Mouse (Mus musculus): ENCODE measurements at regions not wholly inside any gene's neighbourhood (a gene's known extent, or its start where the extent isn't known, plus 50 kb on each side); places are given as distances from the start of the nearest gene placed in this dataset.

GRCm38 (mm10) chr1:55886383-55887070 is 480.8 kb downstream of the Plcl1 start:
- TF ChIP-seq POLR2A (IDR thresholded peaks at IDR 0.05; ENCODE audit: low read depth, low read length) (no peak), CTCF (IDR thresholded peaks at IDR 0.05; ENCODE audit: borderline replicate concordance, insufficient read depth, low read length) (no peak)
- Histone ChIP-seq H3K4me3 (ENCODE audit: insufficient read depth, low read length) (no peak overlapping the region), H3K27ac (ENCODE audit: insufficient read depth, low read length) (no peak overlapping the region), H3K4me1 (ENCODE audit: control insufficient read depth, insufficient read depth, low read length) (no peaks in the 10 kb centered on the region)

GRCm38 (mm10) chr1:55887386-55887785 is 481.7 kb downstream of the Plcl1 start:
- TF ChIP-seq POLR2A (IDR thresholded peaks at IDR 0.05; ENCODE audit: low read depth, low read length) (no peak), CTCF (IDR thresholded peaks at IDR 0.05; ENCODE audit: borderline replicate concordance, insufficient read depth, low read length) (no peak)
- no peak overlapping the region for H3K27ac ChIP-seq (ENCODE audit: insufficient read depth, low read length)
- H3K4me1 ChIP-seq (ENCODE audit: control insufficient read depth, insufficient read depth, low read length), result no peaks in the 10 kb centered on the region
- H3K4me3 ChIP-seq (ENCODE audit: insufficient read depth, low read length), result no peak overlapping the region

- Histone ChIP-seq H3K4me3 (ENCODE audit: insufficient read depth, low read length) (no peak overlapping the region), H3K27ac (ENCODE audit: insufficient read depth, low read length) (no peak overlapping the region), H3K4me1 (ENCODE audit: control insufficient read depth, insufficient read depth, low read length) (no peaks in the 10 kb centered on the region)
- TF ChIP-seq POLR2A (IDR thresholded peaks at IDR 0.05; ENCODE audit: low read depth, low read length) (no peak), CTCF (IDR thresholded peaks at IDR 0.05; ENCODE audit: borderline replicate concordance, insufficient read depth, low read length) (no peak)
Observed at GRCm38 (mm10) chr1:55888711-55889366, 483.1 kb downstream of the Plcl1 start.

GRCm38 (mm10) chr1:55890511-55891151 is 484.9 kb downstream of the Plcl1 start:
- TF ChIP-seq CTCF (IDR thresholded peaks at IDR 0.05; ENCODE audit: borderline replicate concordance, insufficient read depth, low read length) (no peak), POLR2A (IDR thresholded peaks at IDR 0.05; ENCODE audit: low read depth, low read length) (no peak)
- Histone ChIP-seq H3K27ac (ENCODE audit: insufficient read depth, low read length) (no peak overlapping the region), H3K4me3 (ENCODE audit: insufficient read depth, low read length) (no peak overlapping the region)

GRCm38 (mm10) chr1:55891894-55892293 is 486.2 kb downstream of the Plcl1 start:
- Histone ChIP-seq H3K27ac (ENCODE audit: insufficient read depth, low read length) (no peak overlapping the region), H3K4me1 (ENCODE audit: control insufficient read depth, insufficient read depth, low read length) (no peaks in the 10 kb centered on the region), H3K4me3 (ENCODE audit: insufficient read depth, low read length) (no peak overlapping the region)
- TF ChIP-seq POLR2A (IDR thresholded peaks at IDR 0.05; ENCODE audit: low read depth, low read length) (no peak), CTCF (IDR thresholded peaks at IDR 0.05; ENCODE audit: borderline replicate concordance, insufficient read depth, low read length) (no peak)

More at GRCm38 (mm10) chr1:55890511-55891151, 484.9 kb downstream of the Plcl1 start:
- no peaks in the 10 kb centered on the region for H3K4me1 ChIP-seq (ENCODE audit: control insufficient read depth, insufficient read depth, low read length)

GRCm38 (mm10) chr1:55897572-55897971 is 491.9 kb downstream of the Plcl1 start:
- no peaks in the 10 kb centered on the region for H3K4me1 ChIP-seq (ENCODE audit: control insufficient read depth, insufficient read depth, low read length)
- H3K4me3 ChIP-seq (ENCODE audit: insufficient read depth, low read length), result no peak overlapping the region
- no peak for TF ChIP-seq POLR2A (IDR thresholded peaks at IDR 0.05; ENCODE audit: low read depth, low read length)
- no peak for TF ChIP-seq CTCF (IDR thresholded peaks at IDR 0.05; ENCODE audit: borderline replicate concordance, insufficient read depth, low read length)
- H3K27ac ChIP-seq (ENCODE audit: insufficient read depth, low read length), result no peak overlapping the region

- H3K4me1 ChIP-seq (ENCODE audit: control insufficient read depth, insufficient read depth, low read length), result no peaks in the 10 kb centered on the region
- no peak overlapping the region for H3K4me3 ChIP-seq (ENCODE audit: insufficient read depth, low read length)
- H3K27ac ChIP-seq (ENCODE audit: insufficient read depth, low read length), result no peak overlapping the region
- no peak for TF ChIP-seq CTCF (IDR thresholded peaks at IDR 0.05; ENCODE audit: borderline replicate concordance, insufficient read depth, low read length)
Observed at GRCm38 (mm10) chr1:55898031-55898430, 492.3 kb downstream of the Plcl1 start.

- H3K4me1 ChIP-seq (ENCODE audit: control insufficient read depth, insufficient read depth, low read length), result no peaks in the 10 kb centered on the region
- TF ChIP-seq POLR2A (IDR thresholded peaks at IDR 0.05; ENCODE audit: low read depth, low read length), result no peak
- TF ChIP-seq CTCF (IDR thresholded peaks at IDR 0.05; ENCODE audit: borderline replicate concordance, insufficient read depth, low read length), result no peak
- H3K27ac ChIP-seq (ENCODE audit: insufficient read depth, low read length), result no peak overlapping the region
- no peak overlapping the region for H3K4me3 ChIP-seq (ENCODE audit: insufficient read depth, low read length)
Observed at GRCm38 (mm10) chr1:55900033-55900432, 494.3 kb downstream of the Plcl1 start.

- H3K27ac ChIP-seq (ENCODE audit: insufficient read depth, low read length), result no peak overlapping the region
- H3K4me1 ChIP-seq (ENCODE audit: control insufficient read depth, insufficient read depth, low read length), result no peaks in the 10 kb centered on the region
- H3K4me3 ChIP-seq (ENCODE audit: insufficient read depth, low read length), result no peak overlapping the region
- TF ChIP-seq CTCF (IDR thresholded peaks at IDR 0.05; ENCODE audit: borderline replicate concordance, insufficient read depth, low read length) (no peak), POLR2A (IDR thresholded peaks at IDR 0.05; ENCODE audit: low read depth, low read length) (no peak)
Observed at GRCm38 (mm10) chr1:55903177-55903576, 497.5 kb downstream of the Plcl1 start.

- no peaks in the 10 kb centered on the region for H3K4me1 ChIP-seq (ENCODE audit: control insufficient read depth, insufficient read depth, low read length)
- no peak overlapping the region for H3K4me3 ChIP-seq (ENCODE audit: insufficient read depth, low read length)
- no peak overlapping the region for H3K27ac ChIP-seq (ENCODE audit: insufficient read depth, low read length)
- TF ChIP-seq CTCF (IDR thresholded peaks at IDR 0.05; ENCODE audit: borderline replicate concordance, insufficient read depth, low read length) (no peak), POLR2A (IDR thresholded peaks at IDR 0.05; ENCODE audit: low read depth, low read length) (no peak)
Observed at GRCm38 (mm10) chr1:55904571-55904970, 498.9 kb downstream of the Plcl1 start.

Measured in embryonic fibroblast, embryonic 13.5 days (primary cell).